Mouse (Mus musculus) ES-Bruce4 (cell line): ENCODE measurements at regions not wholly inside any gene's neighbourhood (a gene's known extent, or its start where the extent isn't known, plus 50 kb on each side); places are given as distances from the start of the nearest gene placed in this dataset.

Experiments
- CTCF ChIP-seq: IDR thresholded peaks from one replicate; pipeline ENCODE4 v1.8.1; 2011; ENCODE audit warnings: low read depth, low read length
- EP300 ChIP-seq: IDR thresholded peaks from 2 replicates; pipeline ENCODE4 v1.6.1; 2011; ENCODE audit warnings: low read depth, low read length; ENCODE audit not compliant: insufficient read depth

- TF ChIP-seq CTCF = no peak
- no peak for TF ChIP-seq EP300
Observed at GRCm38 (mm10) chr15:36373481-36373880, 634.1 kb downstream of the Zfp706 start.
